Mouse (Mus musculus) embryonic facial prominence, embryonic 15.5 days (tissue): ENCODE results near the gene Hao2. TPM values are rescaled to one million over a fixed set of nuclear protein-coding genes. Genes with fewer than 3 reads are reported as not detected.

Experiments
- ATAC-seq: fragments of 200-750 bp; cut with Nextera tagmentation; 2 replicates; pipeline ENCODE4 v1.8.0; 2017; ENCODE audit warnings: low read depth, moderate TSS enrichment; ENCODE audit not compliant: insufficient number of reproducible peaks, low FRiP score, low TSS enrichment
- H3K27ac ChIP-seq: fragments of 300-500 bp; sonication (generic); replicated peaks from 2 replicates; pipeline ENCODE4 v1.5.1; 2015; ENCODE audit warnings: mild to moderate bottlenecking, inconsistent platforms
- H3K27me3 ChIP-seq: fragments of 300-500 bp; sonication (generic); 2 replicates; pipeline ENCODE4 v1.6.1; 2015; ENCODE audit warnings: inconsistent platforms
- H3K36me3 ChIP-seq: fragments of 300-500 bp; sonication (generic); 2 replicates; pipeline ENCODE4 v1.6.1; 2015; ENCODE audit warnings: mild to moderate bottlenecking, inconsistent platforms
- H3K4me1 ChIP-seq: fragments of 300-500 bp; sonication (generic); 2 replicates; pipeline ENCODE4 v1.6.1; 2015; ENCODE audit warnings: inconsistent platforms
- H3K4me2 ChIP-seq: fragments of 300-500 bp; sonication (generic); replicated peaks from 2 replicates; pipeline ENCODE4 v1.6.1; 2015; ENCODE audit warnings: mild to moderate bottlenecking, inconsistent platforms
- H3K4me3 ChIP-seq: fragments of 300-500 bp; sonication (generic); replicated peaks from 2 replicates; pipeline ENCODE4 v1.5.1; 2015; ENCODE audit warnings: mild to moderate bottlenecking, inconsistent platforms
- H3K9ac ChIP-seq: fragments of 300-500 bp; sonication (generic); 2 replicates; pipeline ENCODE4 v1.6.1; 2015; ENCODE audit warnings: inconsistent platforms
- H3K9me3 ChIP-seq: fragments of 300-500 bp; sonication (generic); replicated peaks from 2 replicates; pipeline ENCODE4 v1.6.1; 2016; ENCODE audit warnings: inconsistent platforms
- WGBS: fragments of 180-500 bp; shearing (Covaris S2); methylation state at CpG from one replicate; pipeline ENCODE4 v1.1.7; 2015; 5-methylcytosine and 5-hydroxymethylcytosine counted together
- polyA plus RNA-seq: library from polyadenylated mRNA; unstranded; fragments of >200 nt; fragmentation: Nextera tagmentation; extraction: Ambion mirVana; gene quantifications from 2 replicates; pipeline ENCODE4 v1.2.1, GENCODE M21; 2015

The Hao2 gene
- polyA plus RNA-seq, 1 experiment from 2014 or later, result not detected

- WGBS, result 24% methylated on average over 1 of the region's 1 CpGs
- Histone ChIP-seq H3K4me3 (no peak overlapping the region), H3K27me3 (no peaks in the 10 kb centered on the region), H3K4me1 (no peaks in the 10 kb centered on the region), H3K27ac (no peak overlapping the region), H3K36me3 (no peaks in the 10 kb centered on the region), H3K4me2 (no peak overlapping the region), H3K9me3 (no peaks in the 10 kb centered on the region), H3K9ac (no peak overlapping the region)
- ATAC-seq, result no peak
Measured at GRCm38 (mm10) chr3:98856892-98857291, 36.1 kb downstream of the Hao2 start.

GRCm38 (mm10) chr3:98855160-98855559, 37.9 kb downstream of the Hao2 start:
- WGBS, result 80% methylated on average over 3 of the region's 3 CpGs
- ATAC-seq, result no peak
- no peaks in the 10 kb centered on the region for H3K9me3 ChIP-seq

GRCm38 (mm10) chr3:98853685-98854084, 39.4 kb downstream of the Hao2 start:
- Histone ChIP-seq H3K4me2 (no peak overlapping the region), H3K36me3 (no peaks in the 10 kb centered on the region), H3K9ac (no peak overlapping the region), H3K4me1 (no peaks in the 10 kb centered on the region), H3K27ac (no peak overlapping the region), H3K9me3 (no peaks in the 10 kb centered on the region), H3K27me3 (no peaks in the 10 kb centered on the region), H3K4me3 (no peak overlapping the region)
- no peak for ATAC-seq
- WGBS, result 37% methylated on average over 1 of the region's 1 CpGs

More at GRCm38 (mm10) chr3:98855160-98855559, 37.9 kb downstream of the Hao2 start:
- H3K9ac ChIP-seq, result no peak overlapping the region
- no peaks in the 10 kb centered on the region for H3K4me1 ChIP-seq
- H3K4me2 ChIP-seq, result no peak overlapping the region
- H3K27me3 ChIP-seq, result no peaks in the 10 kb centered on the region
- H3K27ac ChIP-seq, result no peak overlapping the region
- no peaks in the 10 kb centered on the region for H3K36me3 ChIP-seq
- H3K4me3 ChIP-seq, result no peak overlapping the region

- Histone ChIP-seq H3K9ac (no peak overlapping the region), H3K4me2 (no peak overlapping the region), H3K4me3 (no peak overlapping the region), H3K27ac (no peak overlapping the region), H3K27me3 (no peaks in the 10 kb centered on the region), H3K9me3 (no peaks in the 10 kb centered on the region), H3K36me3 (no peaks in the 10 kb centered on the region), H3K4me1 (no peaks in the 10 kb centered on the region)
- ATAC-seq, result no peak
- 87% methylated on average over 3 of the region's 3 CpGs for WGBS
Measured at GRCm38 (mm10) chr3:98853051-98853450, 40.0 kb downstream of the Hao2 start.

- H3K4me2 ChIP-seq, result no peak overlapping the region
- 84% methylated on average over 6 of the region's 6 CpGs for WGBS
- no peak overlapping the region for H3K27ac ChIP-seq
- no peaks in the 10 kb centered on the region for H3K36me3 ChIP-seq
- H3K4me3 ChIP-seq, result no peak overlapping the region
- ATAC-seq, result no peak
- H3K9me3 ChIP-seq, result no peaks in the 10 kb centered on the region
- no peaks in the 10 kb centered on the region for H3K4me1 ChIP-seq
- no peaks in the 10 kb centered on the region for H3K27me3 ChIP-seq
- no peak overlapping the region for H3K9ac ChIP-seq
Measured at GRCm38 (mm10) chr3:98852631-98853030, 40.4 kb downstream of the Hao2 start.

GRCm38 (mm10) chr3:98851853-98852252, 41.2 kb downstream of the Hao2 start:
- 75% methylated on average over 2 of the region's 2 CpGs for WGBS
- no peak overlapping the region for H3K4me3 ChIP-seq
- no peak for ATAC-seq
- no peaks in the 10 kb centered on the region for H3K36me3 ChIP-seq
- H3K27ac ChIP-seq, result no peak overlapping the region
- H3K27me3 ChIP-seq, result no peaks in the 10 kb centered on the region
- H3K9me3 ChIP-seq, result no peaks in the 10 kb centered on the region
- H3K4me2 ChIP-seq, result no peak overlapping the region
- no peak overlapping the region for H3K9ac ChIP-seq
- H3K4me1 ChIP-seq, result no peaks in the 10 kb centered on the region

GRCm38 (mm10) chr3:98850262-98850661, 42.8 kb downstream of the Hao2 start:
- Histone ChIP-seq H3K36me3 (no peaks in the 10 kb centered on the region), H3K9me3 (no peaks in the 10 kb centered on the region), H3K27ac (no peak overlapping the region), H3K27me3 (no peaks in the 10 kb centered on the region), H3K9ac (no peak overlapping the region), H3K4me2 (no peak overlapping the region), H3K4me1 (no peaks in the 10 kb centered on the region), H3K4me3 (no peak overlapping the region)
- WGBS, result 63% methylated on average over 5 of the region's 5 CpGs
- no peak for ATAC-seq

- 75% methylated on average over 1 of the region's 1 CpGs for WGBS
- Histone ChIP-seq H3K36me3 (no peaks in the 10 kb centered on the region), H3K4me3 (no peak overlapping the region), H3K9ac (no peak overlapping the region), H3K4me2 (no peak overlapping the region), H3K27me3 (no peaks in the 10 kb centered on the region), H3K9me3 (no peaks in the 10 kb centered on the region), H3K4me1 (no peaks in the 10 kb centered on the region), H3K27ac (no peak overlapping the region)
- ATAC-seq, result no peak
Measured at GRCm38 (mm10) chr3:98848898-98849297, 44.1 kb downstream of the Hao2 start.

Other genes starting within 250 kb of the Hao2 start
- gene Hsd3b2, start 168.7 kb downstream of the Hao2 start, polyA plus RNA-seq, result not detected in 2 replicates
- not detected in 2 replicates for gene Hsd3b3, start 130.1 kb downstream of the Hao2 start, polyA plus RNA-seq
- gene Hsd3b6, start 78.8 kb downstream of the Hao2 start, polyA plus RNA-seq, result 1.4 and 1.9 TPM in 2 replicates
- not detected in 2 replicates for gene Hsd3b1, start 33.4 kb downstream of the Hao2 start, polyA plus RNA-seq
- gene Wars2, start 247.8 kb upstream of the Hao2 start, polyA plus RNA-seq, result 11.7 and 12.4 TPM in 2 replicates